Mouse (Mus musculus) E14TG2a.4 (cell line): Measurements from ENCODE around the gene Slc43a2.

Experiments used
- H3K27me3 ChIP-seq: 2 replicates; pipeline ENCODE4 v1.6.1; 2014; ENCODE audit warnings: low read length, control low read depth; ENCODE audit not compliant: insufficient read depth
- H3K36me3 ChIP-seq: 2 replicates; pipeline ENCODE4 v1.6.1; 2014; ENCODE audit warnings: low read length, control low read depth; ENCODE audit not compliant: insufficient read depth
- H3K4me1 ChIP-seq: replicated peaks from 2 replicates; pipeline ENCODE4 v1.6.1; 2014; ENCODE audit warnings: low read depth, low read length, control low read depth
- H3K4me3 ChIP-seq: replicated peaks from 2 replicates; pipeline ENCODE4 v1.5.1; 2014; ENCODE audit warnings: mild to moderate bottlenecking, low read length
- H3K9me3 ChIP-seq: 2 replicates; pipeline ENCODE4 v1.6.1; 2014; ENCODE audit warnings: low read length, control low read depth
- CTCF ChIP-seq: conservative IDR thresholded peaks from 2 replicates; pipeline ENCODE4 v1.5.1; 2014; ENCODE audit warnings: low read length
- NANOG ChIP-seq: IDR thresholded peaks from 2 replicates; pipeline ENCODE4 v1.6.1; 2014; ENCODE audit warnings: borderline replicate concordance, low read length, mixed read lengths
- POU5F1 ChIP-seq: IDR thresholded peaks from 2 replicates; pipeline ENCODE4 v1.6.1; 2014; ENCODE audit warnings: low read length, borderline replicate concordance

The Slc43a2 gene

DNA sequence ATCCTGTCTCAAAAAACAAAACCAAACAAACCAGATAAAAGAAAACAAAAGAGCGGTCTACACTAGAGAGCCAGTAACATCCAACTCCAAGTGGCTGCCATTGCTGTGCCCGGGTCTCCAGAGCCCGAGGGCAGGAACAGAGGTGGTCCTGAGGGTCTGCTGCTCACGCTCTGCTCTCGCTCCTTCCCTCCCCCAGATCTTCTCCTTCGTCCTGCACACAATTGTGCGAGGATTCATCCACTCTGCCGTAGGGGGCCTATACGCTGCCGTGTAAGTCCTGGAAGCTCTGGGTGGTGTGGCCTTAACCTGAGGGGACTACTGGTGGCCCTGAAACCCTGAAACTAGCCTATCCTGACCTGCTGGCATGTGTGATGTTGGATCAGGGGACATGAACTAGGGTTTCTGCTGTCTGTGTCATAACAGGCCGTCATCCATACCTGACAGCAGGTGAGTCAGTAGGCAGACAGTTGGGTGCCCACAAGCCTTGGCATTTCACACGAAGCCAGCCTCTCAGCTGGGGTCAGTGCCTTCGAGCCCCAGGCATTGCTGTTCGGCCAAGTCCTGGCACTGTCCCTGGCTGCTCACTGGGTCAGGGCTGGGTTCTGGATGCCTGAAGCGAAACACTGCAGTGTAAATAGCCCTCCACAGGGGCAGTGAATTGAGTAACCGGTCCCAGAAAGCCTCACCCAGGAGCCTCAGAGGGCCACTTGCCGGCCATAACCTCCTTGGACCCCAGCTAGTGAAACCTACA, 39.1 kb downstream of the Slc43a2 start:
- Histone ChIP-seq H3K27me3 (no peaks in the 10 kb centered on the region), H3K36me3 (peaks cover 45% of the 10 kb centered on the region), H3K4me3 (no peak overlapping the region), H3K4me1 (peaks cover 26% of the 10 kb centered on the region), H3K9me3 (no peaks in the 10 kb centered on the region)
- no peak for TF ChIP-seq CTCF
- TF ChIP-seq POU5F1: no peak
- no peak for TF ChIP-seq NANOG

DNA sequence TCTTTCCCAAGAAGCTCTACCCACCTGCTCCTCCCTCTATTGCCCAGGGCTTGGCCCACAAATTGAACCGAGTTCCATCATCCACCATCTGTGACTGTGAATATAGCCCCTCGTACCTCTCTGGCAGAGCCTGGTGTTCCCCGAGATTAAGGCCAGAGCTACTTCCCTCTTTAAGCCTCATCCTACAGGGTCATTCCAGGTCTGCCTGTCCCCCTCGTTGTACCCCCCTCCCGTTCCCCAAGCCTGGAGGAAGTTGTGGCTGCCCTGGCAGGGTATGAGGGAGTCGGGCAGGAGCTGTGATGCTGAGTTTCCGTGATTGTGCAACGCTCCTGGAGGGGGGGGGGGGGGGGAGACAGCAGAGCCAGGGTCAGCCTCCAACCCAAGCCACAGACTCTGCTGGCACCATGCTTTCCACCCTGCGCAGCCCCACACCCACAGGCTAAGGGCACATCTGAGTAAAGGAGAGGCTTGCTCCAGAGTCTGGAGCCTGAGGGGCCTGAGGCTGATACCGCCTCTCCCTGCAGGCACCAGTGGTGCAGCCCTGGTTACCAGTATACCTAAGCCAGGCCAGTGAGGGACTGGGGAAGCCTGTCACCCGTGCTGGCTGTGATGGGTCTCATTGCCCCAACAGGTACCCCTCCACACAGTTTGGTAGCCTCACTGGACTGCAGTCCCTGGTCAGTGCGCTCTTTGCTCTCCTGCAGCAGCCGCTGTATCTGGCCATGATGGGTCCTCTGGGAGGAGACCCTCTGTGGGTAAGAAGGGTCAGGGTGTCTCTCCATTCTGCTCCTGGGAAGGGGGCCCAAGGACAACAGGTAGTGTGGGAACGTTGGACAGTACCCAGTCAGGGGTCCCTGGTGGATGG, 39.9 kb downstream of the Slc43a2 start:
- Histone ChIP-seq H3K27me3 (no peaks in the 10 kb centered on the region), H3K4me1 (peaks cover 26% of the 10 kb centered on the region), H3K4me3 (peak overlapping the region; percentile 37; the same call in 1 of the 2 replicates), H3K9me3 (no peaks in the 10 kb centered on the region), H3K36me3 (peaks cover 38% of the 10 kb centered on the region)
- TF ChIP-seq NANOG (no peak), CTCF (no peak), POU5F1 (no peak)

DNA sequence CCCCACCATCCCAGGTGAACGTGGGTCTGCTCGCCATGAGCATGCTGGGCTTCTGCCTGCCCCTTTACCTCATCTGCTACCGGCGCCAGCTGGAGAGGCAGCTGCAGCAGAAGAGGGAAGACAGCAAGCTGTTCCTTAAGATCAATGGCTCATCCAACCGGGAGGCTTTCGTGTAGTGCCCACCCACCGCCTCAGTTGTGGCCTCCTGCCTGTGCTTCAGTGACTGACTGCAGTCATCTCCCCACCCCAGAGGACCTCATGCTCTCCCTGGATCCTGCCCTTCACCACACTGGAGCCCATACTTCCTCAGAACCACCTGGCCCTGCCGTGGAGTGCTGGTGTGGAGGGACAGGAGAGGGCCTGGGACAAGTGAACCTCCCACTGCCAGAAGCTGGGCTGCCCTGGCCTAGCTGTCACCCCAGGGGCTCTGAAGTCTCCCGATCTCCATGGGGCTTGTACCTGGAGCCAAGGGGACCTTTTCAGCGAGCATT, 40.9 kb downstream of the Slc43a2 start:
- peaks cover 26% of the 10 kb centered on the region for H3K4me1 ChIP-seq
- TF ChIP-seq CTCF (no peak), NANOG (no peak), POU5F1 (no peak)
- peak overlapping the region; percentile 41; the same call in 1 of the 2 replicates for H3K4me3 ChIP-seq
- H3K36me3 ChIP-seq: peaks cover 28% of the 10 kb centered on the region
- no peaks in the 10 kb centered on the region for H3K9me3 ChIP-seq
- H3K27me3 ChIP-seq: no peaks in the 10 kb centered on the region

- TF ChIP-seq CTCF (peak; percentile 75), POU5F1 (no peak), NANOG (no peak)
- Histone ChIP-seq H3K36me3 (peaks cover 23% of the 10 kb centered on the region), H3K27me3 (no peaks in the 10 kb centered on the region), H3K4me3 (peak overlapping the region; percentile 41; the same call in 1 of the 2 replicates), H3K4me1 (peaks cover 26% of the 10 kb centered on the region), H3K9me3 (no peaks in the 10 kb centered on the region)
These were observed 41.6 kb downstream of the Slc43a2 start for GRCm38 (mm10) chr11:75572854-75573650.

DNA sequence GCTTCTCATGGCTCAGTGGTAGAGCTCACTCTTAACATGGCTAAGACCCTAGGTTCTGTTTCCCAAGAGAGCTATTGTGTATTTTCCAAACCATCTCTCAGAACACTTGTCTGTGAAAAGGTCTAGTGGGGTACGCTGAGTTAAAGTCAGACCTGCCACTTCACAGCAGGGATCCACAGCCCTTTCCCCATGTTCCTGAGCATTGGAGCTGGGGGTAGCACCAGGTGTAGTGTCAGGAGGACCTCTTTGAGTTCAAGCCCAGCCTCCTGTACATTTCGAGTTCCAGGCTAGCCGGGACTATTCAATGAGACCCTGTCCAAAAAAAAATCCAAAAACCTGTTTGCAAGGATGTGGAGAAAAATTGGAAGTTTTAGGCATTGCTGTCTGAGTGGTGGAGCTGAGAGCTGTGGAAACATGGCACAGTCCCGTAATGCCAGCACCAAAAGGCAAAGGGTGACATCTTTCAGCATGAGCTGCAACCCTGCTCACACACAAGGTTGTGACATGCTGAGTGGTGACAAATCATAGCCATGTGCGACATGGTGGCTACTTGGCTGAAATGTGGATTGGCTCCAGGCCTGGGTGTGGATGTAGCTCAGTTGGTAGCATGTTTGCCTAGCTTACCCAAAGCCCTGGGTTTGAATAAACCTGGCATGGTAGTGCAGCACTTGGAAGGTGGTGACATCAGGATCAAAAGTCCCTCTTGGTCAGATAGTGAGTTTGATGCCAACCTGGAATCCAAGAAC, 43.1 kb downstream of the Slc43a2 start:
- TF ChIP-seq POU5F1 (no peak), NANOG (no peak), CTCF (no peak)
- Histone ChIP-seq H3K4me1 (peaks cover 26% of the 10 kb centered on the region), H3K9me3 (no peaks in the 10 kb centered on the region)

DNA sequence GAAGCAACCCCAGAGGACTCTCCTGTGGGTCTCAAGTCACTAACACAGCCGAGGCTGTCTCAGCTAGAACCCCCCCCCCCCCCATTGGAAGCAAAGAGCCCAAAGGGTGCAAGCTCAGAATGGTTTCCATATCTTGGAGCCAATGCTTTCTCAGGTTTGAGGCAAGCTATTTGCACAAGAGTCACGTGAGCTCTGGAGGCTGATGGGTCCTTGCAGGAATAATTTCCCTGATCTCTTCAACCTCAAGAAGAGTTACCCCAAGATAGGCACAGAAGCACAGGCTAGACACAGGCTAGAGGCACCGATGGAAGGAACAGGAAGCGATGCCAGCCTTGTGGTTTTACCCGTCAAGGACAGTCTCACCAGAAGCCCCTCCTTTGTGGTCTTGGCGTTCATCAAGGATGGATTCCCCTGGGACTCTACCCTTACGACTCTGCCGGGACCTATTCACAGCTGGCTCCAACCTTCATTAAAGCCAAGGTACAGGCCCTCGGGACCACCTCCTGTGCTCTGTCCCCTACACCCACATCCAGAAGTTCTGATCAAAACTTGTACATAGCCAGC, 44.1 kb downstream of the Slc43a2 start:
- peaks cover 26% of the 10 kb centered on the region for H3K4me1 ChIP-seq
- H3K36me3 ChIP-seq: peaks cover 5% of the 10 kb centered on the region
- no peak overlapping the region for H3K4me3 ChIP-seq
- H3K9me3 ChIP-seq: no peaks in the 10 kb centered on the region
- TF ChIP-seq CTCF: no peak
- TF ChIP-seq NANOG: no peak
- TF ChIP-seq POU5F1: no peak
- H3K27me3 ChIP-seq: no peaks in the 10 kb centered on the region

More for the DNA sequence above, 43.1 kb downstream of the Slc43a2 start:
- Histone ChIP-seq H3K27me3 (no peaks in the 10 kb centered on the region), H3K36me3 (peaks cover 8% of the 10 kb centered on the region), H3K4me3 (no peak overlapping the region)

- H3K36me3 ChIP-seq: no peaks in the 10 kb centered on the region
- no peaks in the 10 kb centered on the region for H3K27me3 ChIP-seq
- H3K9me3 ChIP-seq: no peaks in the 10 kb centered on the region
- H3K4me3 ChIP-seq: no peak overlapping the region
- TF ChIP-seq POU5F1 (no peak), NANOG (no peak), CTCF (no peak)
- H3K4me1 ChIP-seq: no peaks in the 10 kb centered on the region
These were observed 47.1 kb downstream of the Slc43a2 start for GRCm38 (mm10) chr11:75578609-75579008.
